Mouse (Mus musculus) liver, embryonic 11.5 days (tissue): ENCODE measurements around the gene A630076J17Rik. TPM values are rescaled to one million over a fixed set of nuclear protein-coding genes. Genes with fewer than 3 reads are reported as not detected.

Source experiments
- ATAC-seq: fragments of 200-750 bp; cut with Nextera tagmentation; replicated peaks from 2 replicates; pipeline ENCODE4 v1.8.0; 2017; ENCODE audit warnings: moderate number of reproducible peaks, mild to moderate bottlenecking, moderate TSS enrichment, moderate library complexity; ENCODE audit not compliant: low FRiP score
- DNase-seq: peaks from one replicate; pipeline ENCODE4 v3.0.0-alpha.2; 2017; ENCODE audit warnings: low spot score
- H3K27ac ChIP-seq: fragments of 300-500 bp; sonication (generic); 2 replicates; pipeline ENCODE4 v1.5.1; 2014; ENCODE audit warnings: mild to moderate bottlenecking, low read depth, low read length, control low read depth
- H3K27me3 ChIP-seq: fragments of 300-500 bp; sonication (generic); replicated peaks from 2 replicates; pipeline ENCODE4 v1.6.1; 2014; ENCODE audit warnings: low read length, mixed read lengths; ENCODE audit not compliant: control insufficient read depth, insufficient read depth
- H3K36me3 ChIP-seq: fragments of 300-500 bp; sonication (generic); 2 replicates; pipeline ENCODE4 v1.6.1; 2014; ENCODE audit warnings: mild to moderate bottlenecking, low read length, moderate library complexity, mixed read lengths; ENCODE audit not compliant: control insufficient read depth, insufficient read depth
- H3K4me1 ChIP-seq: fragments of 300-500 bp; sonication (generic); replicated peaks from 2 replicates; pipeline ENCODE4 v1.6.1; 2014; ENCODE audit warnings: low read length, mixed read lengths; ENCODE audit not compliant: control insufficient read depth, insufficient read depth
- H3K4me2 ChIP-seq: fragments of 300-500 bp; sonication (generic); 2 replicates; pipeline ENCODE4 v1.6.1; 2014; ENCODE audit warnings: mild to moderate bottlenecking, control low read depth, moderate library complexity
- H3K4me3 ChIP-seq: fragments of 300-500 bp; sonication (generic); 2 replicates; pipeline ENCODE4 v1.5.1; 2014; ENCODE audit warnings: low read depth, low read length, control low read depth
- H3K9ac ChIP-seq: fragments of 300-500 bp; sonication (generic); 2 replicates; pipeline ENCODE4 v1.6.1; 2014; ENCODE audit warnings: low read depth, low read length, control low read depth
- H3K9me3 ChIP-seq: fragments of 300-500 bp; sonication (generic); 2 replicates; pipeline ENCODE4 v1.6.1; 2016; ENCODE audit warnings: low read length, inconsistent platforms, mixed read lengths; ENCODE audit not compliant: control insufficient read depth
- WGBS: fragments of 180-500 bp; shearing (Covaris S2); extraction: QIAGEN DNeasy Blood & Tissue Kit; methylation state at CpG from one replicate; pipeline ENCODE4 v1.1.7; 2014; 5-methylcytosine and 5-hydroxymethylcytosine counted together
- polyA plus RNA-seq: library from polyadenylated mRNA; unstranded; fragments of >200 nt; fragmentation: Nextera tagmentation; extraction: Ambion mirVana; gene quantifications from 2 replicates; pipeline ENCODE4 v1.2.1, GENCODE M21; 2014

A630076J17Rik gene
- polyA plus RNA-seq, 1 experiment from 2014 or later, result not detected

DNA sequence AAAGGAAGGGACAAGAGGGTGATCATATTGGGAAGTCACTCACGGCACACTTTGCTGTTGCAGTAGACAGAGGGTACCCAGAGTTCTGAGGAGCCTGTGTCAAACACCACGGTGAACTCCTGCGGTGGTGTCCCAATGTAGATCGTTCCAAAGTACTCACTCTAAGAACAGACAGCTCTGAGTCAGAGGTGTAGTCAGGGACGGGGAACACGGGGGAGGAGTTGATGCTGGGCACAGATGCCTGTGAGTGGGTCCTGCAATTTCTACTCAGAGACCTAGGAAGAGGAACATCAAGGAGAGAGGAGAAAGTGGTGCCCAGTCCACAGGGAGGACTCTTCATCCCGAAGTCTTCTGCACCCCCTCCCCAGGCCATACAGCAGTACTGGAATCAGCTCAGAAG lies 11.8 kb upstream of the A630076J17Rik start:
- Histone ChIP-seq H3K27me3 (no peaks in the 10 kb centered on the region), H3K4me2 (no peak overlapping the region), H3K4me1 (no peaks in the 10 kb centered on the region), H3K4me3 (no peak overlapping the region), H3K36me3 (no peaks in the 10 kb centered on the region), H3K27ac (no peak overlapping the region), H3K9ac (no peak overlapping the region), H3K9me3 (no peaks in the 10 kb centered on the region)
- no peak for ATAC-seq
- DNase-seq, result no peak
- WGBS, result 84% methylated on average over 7 of the region's 7 CpGs

DNA sequence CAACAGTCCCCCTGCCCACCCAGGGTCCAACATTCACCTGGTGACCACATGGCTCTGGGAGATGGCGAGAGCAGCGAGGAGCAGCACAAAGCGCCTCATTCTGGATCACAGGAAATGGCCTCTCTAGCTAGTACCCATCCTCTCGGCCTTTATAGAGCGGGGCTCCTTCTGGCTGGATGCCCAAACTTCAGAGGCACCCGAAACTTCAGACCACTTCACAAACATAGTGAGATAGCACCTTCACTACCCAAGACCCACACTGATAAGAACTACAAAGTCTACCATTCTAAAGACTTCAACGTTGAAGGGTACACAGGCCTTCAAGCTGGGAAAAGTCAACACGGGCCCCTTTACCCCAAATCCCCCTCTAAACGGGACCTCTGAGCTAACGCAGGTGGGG lies 8.8 kb upstream of the A630076J17Rik start, which contains the start of gene Cym:
Gene Cym (minus strand): TSS at position 125 of the 400 bp plus-strand sequence.
- 72% methylated on average over 10 of the region's 10 CpGs for WGBS
- H3K9me3 ChIP-seq, result no peaks in the 10 kb centered on the region
- H3K4me2 ChIP-seq, result no peak within 1 kb of the TSS
- no peak within 1 kb of the TSS for H3K9ac ChIP-seq
- no peak within 1 kb of the TSS for H3K4me3 ChIP-seq
- no peaks in the 10 kb centered on the region for H3K27me3 ChIP-seq
- no peak within 1 kb of the TSS for H3K27ac ChIP-seq
- H3K4me1 ChIP-seq, result no peaks in the 10 kb centered on the region
- no peaks in the 10 kb centered on the region for H3K36me3 ChIP-seq
- no peak for DNase-seq
- no peak for ATAC-seq

DNA sequence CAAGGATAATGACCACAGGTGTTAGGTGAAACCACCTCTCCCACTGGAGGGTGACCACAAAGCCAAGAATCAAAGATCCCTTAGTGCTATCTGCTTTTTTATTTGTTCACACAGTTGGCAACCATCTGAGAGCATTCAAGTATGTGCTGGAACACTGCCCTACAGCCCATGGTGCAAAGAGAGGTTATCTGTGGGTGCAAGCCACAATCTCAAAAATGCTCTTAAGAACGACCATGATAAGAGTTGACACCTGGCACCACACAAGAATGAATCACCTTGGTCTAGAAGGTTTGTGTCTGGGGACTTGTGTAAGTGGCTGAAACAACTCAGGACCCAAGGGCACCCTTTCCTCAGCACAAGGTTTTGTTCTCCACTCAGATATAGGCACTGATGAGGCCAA lies 7.2 kb upstream of the A630076J17Rik start:
- no peaks in the 10 kb centered on the region for H3K4me1 ChIP-seq

DNA sequence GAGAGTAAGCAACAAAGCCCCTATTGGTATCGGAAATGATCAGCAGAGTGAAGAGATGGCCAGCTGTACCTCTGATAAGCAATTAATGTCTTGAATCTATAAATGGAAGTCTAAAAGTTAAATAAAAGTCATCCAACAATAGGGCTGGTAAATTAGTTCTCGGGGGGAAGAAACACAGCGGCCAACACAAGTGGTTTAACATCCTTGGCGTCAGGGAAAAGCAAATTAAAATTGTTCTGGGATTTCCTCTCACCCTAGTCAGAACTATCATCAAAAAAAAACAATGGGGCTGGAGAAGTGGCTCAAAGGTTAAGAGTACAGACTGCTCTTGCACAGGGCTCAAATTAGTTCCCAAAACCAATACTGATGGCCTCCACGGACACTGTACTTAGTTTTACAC lies 4.6 kb upstream of the A630076J17Rik start:
- DNase-seq (no peak), ATAC-seq (no peak)
- Histone ChIP-seq H3K9me3 (no peaks in the 10 kb centered on the region), H3K4me1 (no peaks in the 10 kb centered on the region), H3K27me3 (no peaks in the 10 kb centered on the region), H3K4me2 (no peak overlapping the region), H3K9ac (no peak overlapping the region), H3K27ac (no peak overlapping the region), H3K4me3 (no peak overlapping the region), H3K36me3 (no peaks in the 10 kb centered on the region)
- 83% methylated on average over 5 of the region's 5 CpGs for WGBS

More for the DNA sequence above, 7.2 kb upstream of the A630076J17Rik start:
- ATAC-seq (no peak), DNase-seq (no peak)
- H3K4me3 ChIP-seq, result no peak overlapping the region
- no peak overlapping the region for H3K9ac ChIP-seq
- no peak overlapping the region for H3K4me2 ChIP-seq
- H3K27ac ChIP-seq, result no peak overlapping the region
- H3K27me3 ChIP-seq, result no peaks in the 10 kb centered on the region
- no peaks in the 10 kb centered on the region for H3K36me3 ChIP-seq
- 29% methylated on average over 1 of the region's 1 CpGs for WGBS
- H3K9me3 ChIP-seq, result no peaks in the 10 kb centered on the region

DNA sequence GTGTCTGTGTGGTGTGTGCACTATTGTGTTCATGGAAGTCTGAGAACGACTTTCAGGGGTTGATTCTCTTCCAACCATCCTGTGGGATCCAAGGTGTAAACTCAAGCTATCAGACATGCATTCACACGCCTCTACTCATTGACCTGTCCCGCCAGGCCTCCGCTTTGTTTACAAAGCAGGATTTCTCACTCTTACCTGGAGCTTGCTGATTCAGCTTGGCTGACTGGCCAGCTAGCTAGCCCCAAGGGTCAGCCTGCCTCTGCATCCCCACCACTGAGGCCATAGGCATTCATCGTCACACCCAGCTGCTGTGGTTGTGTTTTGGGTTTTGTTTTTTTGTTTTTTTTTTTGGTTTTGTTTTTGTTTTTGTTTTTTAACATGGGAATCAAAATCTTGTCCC lies 1.2 kb upstream of the A630076J17Rik start:
- H3K27me3 ChIP-seq, result no peaks in the 10 kb centered on the region; the same call in 1 of the 2 replicates
- H3K27ac ChIP-seq, result no peak overlapping the region
- no peak for DNase-seq
- no peaks in the 10 kb centered on the region for H3K9me3 ChIP-seq
- no peaks in the 10 kb centered on the region for H3K4me1 ChIP-seq
- WGBS, result 71% methylated on average over 5 of the region's 5 CpGs
- H3K9ac ChIP-seq, result no peak overlapping the region
- no peak overlapping the region for H3K4me2 ChIP-seq
- no peaks in the 10 kb centered on the region for H3K36me3 ChIP-seq
- no peak for ATAC-seq
- no peak overlapping the region for H3K4me3 ChIP-seq

DNA sequence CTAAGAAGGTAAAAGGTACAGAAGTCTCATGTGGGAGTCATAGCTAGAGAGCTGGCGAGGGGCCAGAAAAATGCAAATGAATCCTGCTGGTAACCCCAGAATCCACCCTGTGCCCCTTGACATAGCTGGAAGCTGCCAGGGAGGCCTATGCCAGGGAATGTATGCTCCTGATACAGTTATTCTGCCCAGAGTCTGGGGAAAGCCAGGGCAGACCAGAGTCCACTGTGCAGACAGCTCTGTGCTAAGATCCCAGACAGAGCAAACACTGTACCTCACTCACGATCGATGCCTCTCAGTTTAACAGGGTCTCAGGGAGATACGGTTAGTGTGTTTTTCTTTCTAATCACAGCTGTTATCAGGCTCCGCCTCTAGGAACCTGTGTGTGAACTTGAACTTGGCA lies 592 bp upstream of the A630076J17Rik start:
- 60% methylated on average over 5 of the region's 5 CpGs for WGBS
- DNase-seq (no peak), ATAC-seq (peak; percentile 63; the same call in 1 of the 2 replicates)
- Histone ChIP-seq H3K9ac (no peak overlapping the region), H3K36me3 (no peaks in the 10 kb centered on the region), H3K27ac (no peak overlapping the region), H3K4me1 (no peaks in the 10 kb centered on the region), H3K4me3 (no peak overlapping the region), H3K27me3 (no peaks in the 10 kb centered on the region; the same call in 1 of the 2 replicates), H3K9me3 (no peaks in the 10 kb centered on the region), H3K4me2 (no peak overlapping the region)

DNA sequence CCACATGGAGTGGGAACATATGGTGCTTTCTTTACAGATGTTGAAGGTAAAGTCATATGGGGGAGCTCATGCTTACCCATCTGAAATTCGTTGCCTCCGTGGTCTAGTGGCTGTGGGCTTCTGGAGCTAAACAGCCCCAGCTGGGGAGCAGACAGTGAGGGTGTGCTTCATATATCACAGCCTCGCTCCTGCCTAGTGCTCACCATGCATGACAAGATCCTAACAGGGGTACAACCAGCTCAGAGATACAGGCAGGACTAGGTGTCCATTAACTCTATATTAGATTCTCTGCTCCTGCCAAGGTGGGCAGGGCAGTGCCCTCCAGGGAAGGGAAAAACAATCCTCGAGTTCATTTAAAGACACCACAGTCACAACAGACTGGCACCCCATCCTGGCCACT lies 788 bp downstream of the A630076J17Rik start:
- Histone ChIP-seq H3K27me3 (no peaks in the 10 kb centered on the region; the same call in 1 of the 2 replicates), H3K27ac (no peak overlapping the region), H3K4me1 (no peaks in the 10 kb centered on the region), H3K9ac (no peak overlapping the region), H3K9me3 (no peaks in the 10 kb centered on the region), H3K4me3 (no peak overlapping the region), H3K4me2 (no peak overlapping the region), H3K36me3 (no peaks in the 10 kb centered on the region)
- WGBS, result 59% methylated on average over 4 of the region's 4 CpGs
- no peak for DNase-seq
- ATAC-seq, result no peak

DNA sequence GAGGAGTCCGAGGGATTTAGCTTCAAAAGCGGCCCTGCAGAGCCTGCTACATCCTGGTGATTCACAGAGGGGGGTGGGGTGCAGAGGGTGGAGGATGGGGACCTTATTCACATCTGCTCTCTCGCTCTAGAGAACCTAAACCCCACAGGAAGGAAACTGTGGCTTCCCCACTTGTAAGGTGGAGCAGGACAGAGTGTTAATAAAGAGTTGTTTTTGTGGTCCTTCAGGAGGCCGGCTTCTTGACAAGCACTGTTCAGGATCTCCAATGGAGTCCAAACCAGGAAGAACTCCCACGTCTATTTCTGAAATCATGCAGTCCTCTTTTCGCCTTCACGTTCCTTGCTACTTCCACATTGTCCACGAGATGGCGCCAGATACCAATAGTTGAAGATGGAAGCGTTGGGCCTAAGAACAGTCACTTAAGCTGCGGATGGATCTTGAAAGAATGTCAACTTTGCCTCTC lies 3.0 kb downstream of the A630076J17Rik start:
- ATAC-seq (peak; percentile 11; the same call in 1 of the 2 replicates), DNase-seq (peak; percentile 61)
- H3K9me3 ChIP-seq, result no peaks in the 10 kb centered on the region
- no peaks in the 10 kb centered on the region for H3K36me3 ChIP-seq
- no peak overlapping the region for H3K4me3 ChIP-seq
- 9% methylated on average over 11 of the region's 11 CpGs for WGBS
- no peak overlapping the region for H3K9ac ChIP-seq
- H3K27me3 ChIP-seq, result no peaks in the 10 kb centered on the region; the same call in 1 of the 2 replicates
- no peaks in the 10 kb centered on the region for H3K4me1 ChIP-seq
- H3K4me2 ChIP-seq, result no peak overlapping the region
- no peak overlapping the region for H3K27ac ChIP-seq

DNA sequence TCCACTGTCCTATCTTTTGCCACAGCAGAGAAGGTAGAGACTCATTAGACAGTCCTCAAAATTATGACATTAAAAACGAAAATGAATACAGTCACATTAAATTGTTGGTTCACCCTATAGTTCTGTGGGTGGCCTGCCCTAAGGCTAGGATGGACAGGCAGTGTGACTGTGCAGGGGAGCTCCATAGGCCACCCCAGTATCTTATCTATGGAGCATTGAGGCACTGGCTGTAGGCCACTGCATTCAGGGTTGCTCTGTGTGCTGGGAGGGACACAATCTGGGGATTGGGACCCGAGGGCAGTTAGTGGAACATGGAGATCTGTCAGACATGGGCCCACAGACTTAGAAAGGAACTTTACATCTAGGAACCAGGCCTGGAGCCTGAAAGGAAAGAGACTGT lies 3.5 kb downstream of the A630076J17Rik start:
- WGBS, result 26% methylated on average over 2 of the region's 2 CpGs
- Histone ChIP-seq H3K4me3 (no peak overlapping the region), H3K9me3 (no peaks in the 10 kb centered on the region), H3K27me3 (no peaks in the 10 kb centered on the region; the same call in 1 of the 2 replicates), H3K4me2 (no peak overlapping the region), H3K36me3 (no peaks in the 10 kb centered on the region), H3K9ac (no peak overlapping the region), H3K4me1 (no peaks in the 10 kb centered on the region), H3K27ac (no peak overlapping the region)
- ATAC-seq, result no peak
- DNase-seq, result no peak
